Mouse (Mus musculus) spleen, adult 2 months (tissue): ENCODE measurements around the gene Tor1b.

Experiments used
- CTCF ChIP-seq: fragments of 200-500 bp; IDR thresholded peaks from 2 replicates; pipeline ENCODE4 v1.5.1; 2011; ENCODE audit warnings: mild to moderate bottlenecking, inconsistent platforms; ENCODE audit not compliant: insufficient read depth, insufficient read length, insufficient replicate concordance; ENCODE audit errors: extremely low read depth
- POLR2A ChIP-seq: fragments of 200-500 bp; IDR thresholded peaks from 2 replicates; pipeline ENCODE4 v1.6.1; 2011; ENCODE audit warnings: low read depth, low read length, inconsistent platforms

DNA sequence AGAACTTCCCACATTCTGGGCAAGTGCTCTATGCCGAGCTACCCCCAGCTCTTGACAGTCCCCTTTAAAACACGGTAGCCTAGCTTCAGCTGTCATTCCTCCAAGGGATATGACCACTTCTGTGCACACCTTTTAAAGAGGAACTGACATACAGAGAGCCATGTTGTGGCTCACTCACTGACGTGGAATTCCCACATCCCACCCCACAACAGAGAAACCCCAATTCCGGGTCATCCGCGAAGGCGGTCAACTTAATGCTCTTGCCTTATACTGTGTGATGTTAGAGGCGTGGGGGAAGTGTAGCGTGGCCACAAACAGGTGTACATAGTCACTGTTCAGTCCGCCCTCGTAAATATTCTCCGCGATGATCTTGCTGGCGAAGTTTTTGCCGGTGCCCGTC, 14.1 kb downstream of the Tor1b start:
- TF ChIP-seq CTCF = no peak
- TF ChIP-seq POLR2A = no peak
